Mouse (Mus musculus) embryonic facial prominence, embryonic 11.5 days (tissue): ENCODE results near the gene Csnk1d. TPM values are rescaled to one million over a fixed set of nuclear protein-coding genes. Genes with fewer than 3 reads are reported as not detected.

Source experiments
- ATAC-seq: fragments of 200-750 bp; cut with Nextera tagmentation; replicated peaks from 2 replicates; pipeline ENCODE4 v1.8.0; 2017; ENCODE audit warnings: low read depth; ENCODE audit not compliant: insufficient number of reproducible peaks, low FRiP score, low TSS enrichment
- DNase-seq: peaks from one replicate; pipeline ENCODE4 v3.0.0-alpha.2; 2015; ENCODE audit warnings: low spot score
- H3K27ac ChIP-seq: fragments of 300-500 bp; sonication (generic); replicated peaks from 2 replicates; pipeline ENCODE4 v1.5.1; 2014; ENCODE audit warnings: mild to moderate bottlenecking, low read depth, low read length, control low read depth
- H3K27me3 ChIP-seq: fragments of 300-500 bp; sonication (generic); 2 replicates; pipeline ENCODE4 v1.6.1; 2014; ENCODE audit warnings: mild to moderate bottlenecking, low read length, moderate library complexity, mixed read lengths; ENCODE audit not compliant: control insufficient read depth, insufficient read depth
- H3K36me3 ChIP-seq: fragments of 300-500 bp; sonication (generic); replicated peaks from 2 replicates; pipeline ENCODE4 v1.6.1; 2014; ENCODE audit warnings: low read depth, mild to moderate bottlenecking, low read length, moderate library complexity, mixed read lengths; ENCODE audit not compliant: control insufficient read depth, insufficient read depth
- H3K4me1 ChIP-seq: fragments of 300-500 bp; sonication (generic); 2 replicates; pipeline ENCODE4 v1.6.1; 2014; ENCODE audit warnings: low read length, mixed read lengths; ENCODE audit not compliant: control insufficient read depth, insufficient read depth
- H3K4me2 ChIP-seq: fragments of 300-500 bp; sonication (generic); 2 replicates; pipeline ENCODE4 v1.6.1; 2014; ENCODE audit warnings: low read depth, mild to moderate bottlenecking, control low read depth, low read length, moderate library complexity
- H3K4me3 ChIP-seq: fragments of 300-500 bp; sonication (generic); 2 replicates; pipeline ENCODE4 v1.5.1; 2014; ENCODE audit warnings: low read depth, low read length, control low read depth
- H3K9ac ChIP-seq: fragments of 300-500 bp; sonication (generic); replicated peaks from 2 replicates; pipeline ENCODE4 v1.6.1; 2014; ENCODE audit warnings: mild to moderate bottlenecking, control low read depth, low read length
- H3K9me3 ChIP-seq: fragments of 300-500 bp; sonication (generic); replicated peaks from 2 replicates; pipeline ENCODE4 v1.6.1; 2016; ENCODE audit warnings: mild to moderate bottlenecking, low read length, inconsistent platforms, mixed read lengths; ENCODE audit not compliant: control insufficient read depth
- WGBS: fragments of 180-500 bp; shearing (Covaris S2); extraction: QIAGEN DNeasy Blood & Tissue Kit; methylation state at CpG from one replicate; pipeline ENCODE4 v1.1.7; 2014; 5-methylcytosine and 5-hydroxymethylcytosine counted together
- polyA plus RNA-seq: library from polyadenylated mRNA; unstranded; fragments of >200 nt; fragmentation: Nextera tagmentation; extraction: Ambion mirVana; gene quantifications from 2 replicates; pipeline ENCODE4 v1.2.1, GENCODE M21; 2014

Csnk1d gene
- polyA plus RNA-seq, 1 experiment from 2014 or later: 60.3 TPM

DNA sequence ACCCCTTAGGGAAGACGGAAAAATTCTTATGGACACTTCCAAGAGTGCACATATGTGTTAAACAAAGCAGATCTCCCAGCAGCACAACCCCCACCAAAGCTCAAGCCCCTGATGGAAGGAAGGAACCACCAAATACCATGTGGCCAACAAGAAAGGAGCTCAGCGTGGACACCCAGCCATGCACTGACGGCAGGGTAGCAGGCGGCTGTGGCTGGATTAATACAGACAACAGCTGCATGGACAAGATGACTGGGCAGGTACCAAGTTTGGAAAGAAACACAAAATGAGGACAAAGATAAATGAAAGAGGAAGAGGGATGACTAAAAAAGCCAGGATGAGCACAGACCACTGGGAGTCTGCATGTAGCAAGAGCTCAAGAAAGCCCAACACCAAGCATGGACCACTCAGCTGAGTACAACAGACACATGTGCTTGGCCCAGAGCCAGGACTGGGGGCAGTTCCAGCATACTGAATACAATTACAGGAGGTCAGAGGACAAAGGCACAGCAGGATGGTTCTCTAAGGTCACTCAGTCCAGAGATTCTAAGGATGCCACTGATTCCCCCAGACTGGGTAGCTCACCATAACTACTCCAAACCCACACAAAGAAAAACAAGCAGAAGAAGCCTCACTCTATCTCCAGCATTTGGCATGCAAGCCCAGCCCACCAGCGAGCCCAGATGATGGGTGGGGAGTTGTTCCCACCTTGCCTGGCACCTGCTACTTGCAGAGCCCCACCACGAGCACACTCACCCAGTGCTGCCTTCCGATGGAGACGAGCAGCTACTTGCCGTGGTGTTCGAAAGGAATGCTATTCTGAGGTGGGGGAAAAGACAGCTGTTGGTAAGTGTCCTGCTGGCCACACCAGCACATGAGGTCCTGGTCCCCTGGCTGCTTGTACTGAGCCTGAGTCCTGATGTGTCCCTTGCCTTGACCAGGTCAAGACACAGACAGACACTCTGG lies 26.7 kb downstream of the Csnk1d start:
- H3K9ac ChIP-seq: no peak overlapping the region
- no peak overlapping the region for H3K4me2 ChIP-seq
- H3K27me3 ChIP-seq: no peaks in the 10 kb centered on the region
- 90% methylated on average over 10 of the region's 10 CpGs for WGBS
- H3K4me3 ChIP-seq: no peak overlapping the region
- DNase-seq: no peak
- H3K4me1 ChIP-seq: peaks cover 2% of the 10 kb centered on the region; the same call in 1 of the 2 replicates
- no peaks in the 10 kb centered on the region for H3K9me3 ChIP-seq
- peaks cover 46% of the 10 kb centered on the region for H3K36me3 ChIP-seq
- no peak overlapping the region for H3K27ac ChIP-seq
- ATAC-seq: no peak

- no peak for DNase-seq
- peaks cover 46% of the 10 kb centered on the region for H3K36me3 ChIP-seq
- ATAC-seq: no peak
Observed at GRCm38 (mm10) chr11:120962909-120963308, 28.2 kb downstream of the Csnk1d start.

DNA sequence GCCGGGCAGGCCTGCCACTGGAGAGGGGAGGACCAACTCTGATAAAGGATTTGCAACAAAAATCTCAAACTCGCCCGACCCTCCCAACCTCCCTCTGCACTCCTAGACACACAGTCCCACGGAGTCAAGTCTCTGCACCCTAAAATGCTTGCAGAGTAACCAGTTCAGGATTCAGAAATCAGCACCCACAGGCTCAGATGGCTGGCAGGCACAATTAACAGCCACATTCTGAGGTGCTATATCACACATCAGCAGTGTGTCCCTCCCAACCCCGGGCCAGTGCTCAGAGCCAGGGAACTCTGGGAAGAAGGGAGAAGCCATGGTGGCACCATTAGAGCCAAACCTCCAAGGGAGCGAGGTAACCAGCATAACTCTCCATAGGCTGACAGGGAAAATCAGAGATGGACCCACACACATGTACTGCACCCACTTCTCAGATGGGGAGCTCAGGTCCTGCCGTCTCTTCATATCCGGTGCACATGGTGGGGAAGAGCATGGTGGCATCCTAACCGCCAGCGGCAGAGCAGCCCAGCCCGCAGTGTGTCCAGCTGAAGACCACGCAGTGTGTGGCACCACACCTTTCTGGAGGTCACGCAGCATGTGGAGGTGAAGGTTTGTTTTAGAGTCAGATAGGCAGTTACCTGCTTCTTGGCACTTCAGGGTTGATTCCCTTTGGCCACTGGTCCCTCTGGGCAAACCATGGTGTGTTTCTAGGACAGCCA lies 28.9 kb downstream of the Csnk1d start:
- ATAC-seq: no peak
- Histone ChIP-seq H3K4me2 (no peak overlapping the region), H3K9me3 (no peaks in the 10 kb centered on the region), H3K4me1 (peaks cover 2% of the 10 kb centered on the region; the same call in 1 of the 2 replicates), H3K36me3 (peaks cover 39% of the 10 kb centered on the region), H3K9ac (no peak overlapping the region), H3K4me3 (no peak overlapping the region), H3K27me3 (no peaks in the 10 kb centered on the region), H3K27ac (no peak overlapping the region)
- 91% methylated on average over 13 of the region's 13 CpGs for WGBS
- no peak for DNase-seq

More at GRCm38 (mm10) chr11:120962909-120963308, 28.2 kb downstream of the Csnk1d start:
- Histone ChIP-seq H3K27me3 (no peaks in the 10 kb centered on the region), H3K4me1 (peaks cover 2% of the 10 kb centered on the region; the same call in 1 of the 2 replicates), H3K4me3 (no peak overlapping the region), H3K4me2 (no peak overlapping the region), H3K9ac (no peak overlapping the region), H3K27ac (no peak overlapping the region), H3K9me3 (no peaks in the 10 kb centered on the region)
- 91% methylated on average over 7 of the region's 7 CpGs for WGBS

DNA sequence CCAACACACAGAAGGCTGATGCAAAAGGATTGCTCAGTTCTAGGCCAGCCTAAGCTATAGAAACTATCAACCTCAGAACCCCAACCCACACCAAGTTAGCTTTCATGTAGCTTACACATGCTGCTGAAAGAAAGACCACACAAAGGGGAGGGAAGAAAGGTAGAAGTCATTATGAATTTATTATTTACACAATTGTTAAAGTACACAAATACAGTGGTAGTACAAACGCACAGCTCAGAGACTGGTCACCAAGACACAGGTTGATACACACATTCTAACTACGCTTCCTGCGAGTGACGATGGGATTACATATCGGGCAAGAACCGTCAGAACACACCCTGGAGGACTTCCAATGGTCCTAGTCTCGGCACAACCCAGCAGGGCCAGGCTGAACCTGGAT lies 29.5 kb downstream of the Csnk1d start:
- H3K36me3 ChIP-seq: peaks cover 34% of the 10 kb centered on the region
- H3K4me1 ChIP-seq: peaks cover 2% of the 10 kb centered on the region; the same call in 1 of the 2 replicates
- H3K4me2 ChIP-seq: no peak overlapping the region
- DNase-seq (no peak), ATAC-seq (no peak)
- WGBS: 91% methylated on average over 7 of the region's 7 CpGs
- H3K4me3 ChIP-seq: no peak overlapping the region
- no peaks in the 10 kb centered on the region for H3K9me3 ChIP-seq
- H3K27me3 ChIP-seq: no peaks in the 10 kb centered on the region
- H3K27ac ChIP-seq: no peak overlapping the region
- no peak overlapping the region for H3K9ac ChIP-seq

DNA sequence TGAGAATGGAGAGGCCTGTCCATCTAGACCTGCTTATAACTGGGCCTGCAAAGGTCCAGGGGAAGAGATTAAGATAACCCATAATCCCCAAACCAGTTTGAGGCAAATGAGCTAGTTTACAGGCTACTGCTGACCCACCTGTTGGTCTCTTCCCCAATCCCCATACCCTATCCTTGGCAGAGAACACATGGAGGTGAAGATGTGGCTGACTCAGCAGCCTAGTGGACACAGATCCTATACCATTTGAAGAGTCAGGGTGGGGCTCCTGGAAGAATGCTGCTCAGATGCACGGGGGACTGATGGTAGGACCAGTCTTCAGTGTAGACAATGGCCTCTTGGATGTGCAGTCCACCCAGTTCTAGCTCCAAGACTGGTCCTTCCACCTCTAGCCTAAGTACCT lies 30.9 kb downstream of the Csnk1d start:
- 65% methylated on average over 1 of the region's 1 CpGs for WGBS
- H3K4me3 ChIP-seq: no peak overlapping the region
- peaks cover 28% of the 10 kb centered on the region for H3K36me3 ChIP-seq
- H3K27ac ChIP-seq: no peak overlapping the region
- no peaks in the 10 kb centered on the region for H3K27me3 ChIP-seq
- H3K4me2 ChIP-seq: no peak overlapping the region
- H3K9ac ChIP-seq: no peak overlapping the region
- no peak for DNase-seq
- H3K9me3 ChIP-seq: no peaks in the 10 kb centered on the region
- ATAC-seq: no peak
- H3K4me1 ChIP-seq: no peaks in the 10 kb centered on the region

DNA sequence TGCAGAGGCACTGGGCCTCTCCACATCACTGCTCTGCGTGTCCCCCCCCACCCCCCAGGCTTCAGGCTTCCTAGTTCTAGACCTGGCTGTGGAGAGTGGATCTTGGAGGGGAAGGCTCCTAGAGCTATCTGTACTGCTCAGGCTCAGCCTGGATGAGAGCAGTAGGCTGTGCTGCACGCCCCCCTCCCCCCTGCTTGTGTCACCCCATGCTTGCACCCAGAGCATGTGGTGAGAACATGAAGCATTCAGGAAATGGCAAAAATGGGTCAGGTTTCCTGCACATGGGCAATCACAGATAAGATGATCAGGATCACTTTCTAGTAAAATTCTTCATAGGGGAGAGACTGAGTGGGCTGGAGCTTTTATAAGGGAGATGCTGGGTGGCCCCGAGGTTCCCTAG lies 31.6 kb downstream of the Csnk1d start:
- no peaks in the 10 kb centered on the region for H3K4me1 ChIP-seq
- no peaks in the 10 kb centered on the region for H3K27me3 ChIP-seq
- H3K36me3 ChIP-seq: peaks cover 24% of the 10 kb centered on the region
- 73% methylated on average over 3 of the region's 3 CpGs for WGBS
- no peak overlapping the region for H3K27ac ChIP-seq
- no peak overlapping the region for H3K4me3 ChIP-seq
- no peak overlapping the region for H3K9ac ChIP-seq
- ATAC-seq: no peak; the same call in 1 of the 2 replicates
- no peaks in the 10 kb centered on the region for H3K9me3 ChIP-seq
- DNase-seq: no peak
- no peak overlapping the region for H3K4me2 ChIP-seq

DNA sequence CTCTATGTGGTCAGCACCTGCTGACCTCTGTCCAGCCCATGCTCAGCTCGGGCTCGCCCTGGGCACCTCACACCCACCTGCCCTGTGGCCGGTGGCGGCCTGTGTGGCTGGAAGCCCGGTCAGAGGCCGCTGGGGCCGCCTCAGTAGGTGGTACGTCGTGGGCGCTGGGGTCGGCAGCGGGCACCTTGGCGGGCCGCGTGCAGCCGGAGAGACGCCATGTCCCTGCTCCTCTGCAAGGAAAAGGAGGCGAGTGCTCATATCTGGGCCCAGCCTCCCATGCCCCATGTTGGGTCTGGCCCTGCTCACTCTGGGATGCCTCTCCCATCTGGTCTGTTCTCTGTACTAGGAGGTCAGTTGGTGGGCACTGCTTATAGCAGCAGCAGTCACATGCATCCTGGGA lies 32.1 kb downstream of the Csnk1d start:
- Histone ChIP-seq H3K9me3 (no peaks in the 10 kb centered on the region), H3K4me3 (no peak overlapping the region), H3K36me3 (peaks cover 19% of the 10 kb centered on the region), H3K9ac (no peak overlapping the region), H3K27me3 (no peaks in the 10 kb centered on the region), H3K27ac (no peak overlapping the region), H3K4me1 (no peaks in the 10 kb centered on the region), H3K4me2 (no peak overlapping the region)
- WGBS: 85% methylated on average over 18 of the region's 18 CpGs
- no peak for DNase-seq
- no peak for ATAC-seq
